Mouse (Mus musculus): ENCODE results near the gene Sac3d1.

The Sac3d1 gene

DNA sequence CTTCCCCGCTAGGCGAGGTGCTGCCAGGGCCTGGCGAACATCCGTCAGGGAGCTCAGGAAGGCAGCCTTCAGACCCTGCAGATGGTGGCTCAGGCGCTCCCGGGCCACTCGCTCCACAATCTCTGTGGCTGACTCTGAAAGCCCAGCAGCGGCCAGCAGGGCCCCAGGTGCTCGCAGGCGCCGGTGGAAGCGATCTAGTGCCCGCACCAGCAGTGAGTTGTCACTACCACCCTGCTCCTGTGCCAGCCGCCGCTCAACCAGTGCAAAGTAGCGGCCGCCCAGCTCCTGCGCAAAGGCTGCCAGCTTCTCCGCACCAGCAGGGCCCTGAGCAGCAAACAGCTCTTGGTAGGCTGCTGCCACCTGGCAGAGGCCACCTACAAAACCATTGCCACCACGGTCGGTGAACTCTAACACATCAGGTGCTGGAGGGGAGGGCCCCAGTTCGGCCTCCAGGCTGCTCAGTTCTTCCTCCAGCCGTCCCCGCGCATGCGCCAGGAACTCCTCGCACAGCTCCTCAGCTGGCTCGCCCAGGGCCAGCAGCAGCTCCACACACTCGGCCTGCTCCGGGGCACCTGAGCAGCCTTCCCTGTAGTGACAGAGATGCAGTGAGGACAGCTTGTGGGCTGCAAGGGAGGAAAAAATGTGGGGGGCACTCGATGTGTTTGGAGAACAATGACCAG lies 47.7 kb downstream of the Sac3d1 start:
- no peak for DNase-seq (ENCODE audit: low spot score in 2 of 2)

DNA sequence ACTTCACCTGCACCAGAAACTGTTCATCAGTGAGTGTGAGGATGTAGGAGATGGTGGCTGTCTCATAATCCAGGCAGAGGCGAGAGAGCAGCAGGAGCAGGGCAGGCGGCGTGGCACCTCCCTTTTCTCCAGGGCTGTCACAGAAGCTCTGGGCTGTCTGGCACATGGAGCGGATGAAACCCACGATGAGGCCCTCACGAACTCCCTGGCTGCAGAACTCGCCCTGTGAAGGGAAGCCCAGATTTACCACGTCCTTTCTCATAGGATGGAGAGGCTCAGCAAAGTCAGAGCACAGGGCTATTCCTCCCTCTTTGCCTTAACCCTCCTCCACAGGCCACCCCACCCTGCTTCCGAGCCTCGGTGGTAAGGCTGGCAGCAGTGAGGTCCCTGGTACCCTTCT lies 48.6 kb downstream of the Sac3d1 start:
- DNase-seq (ENCODE audit: low spot score in 2 of 2), result no peak

DNA sequence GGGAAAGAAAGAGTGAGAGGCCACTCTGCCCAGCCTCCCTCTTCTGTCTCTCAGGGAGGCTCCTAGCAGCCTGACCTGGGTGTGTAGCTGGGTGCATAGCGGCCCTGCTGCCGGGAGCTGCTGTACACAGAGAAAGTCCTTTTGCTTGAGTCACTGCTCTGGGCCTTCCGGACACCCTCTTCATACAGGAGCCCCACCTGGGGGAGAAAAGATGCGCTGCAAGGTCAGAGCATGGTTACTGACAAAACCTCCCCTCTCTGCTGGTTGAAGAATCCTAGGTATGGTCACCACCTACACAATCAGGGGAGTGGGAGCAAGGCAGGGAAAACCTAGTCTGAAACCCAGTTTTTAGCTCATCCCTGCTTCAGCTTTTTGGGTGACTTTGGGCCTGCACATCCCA lies 49.5 kb downstream of the Sac3d1 start:
- DNase-seq (ENCODE audit: low spot score in 2 of 2), result no peak

DNA sequence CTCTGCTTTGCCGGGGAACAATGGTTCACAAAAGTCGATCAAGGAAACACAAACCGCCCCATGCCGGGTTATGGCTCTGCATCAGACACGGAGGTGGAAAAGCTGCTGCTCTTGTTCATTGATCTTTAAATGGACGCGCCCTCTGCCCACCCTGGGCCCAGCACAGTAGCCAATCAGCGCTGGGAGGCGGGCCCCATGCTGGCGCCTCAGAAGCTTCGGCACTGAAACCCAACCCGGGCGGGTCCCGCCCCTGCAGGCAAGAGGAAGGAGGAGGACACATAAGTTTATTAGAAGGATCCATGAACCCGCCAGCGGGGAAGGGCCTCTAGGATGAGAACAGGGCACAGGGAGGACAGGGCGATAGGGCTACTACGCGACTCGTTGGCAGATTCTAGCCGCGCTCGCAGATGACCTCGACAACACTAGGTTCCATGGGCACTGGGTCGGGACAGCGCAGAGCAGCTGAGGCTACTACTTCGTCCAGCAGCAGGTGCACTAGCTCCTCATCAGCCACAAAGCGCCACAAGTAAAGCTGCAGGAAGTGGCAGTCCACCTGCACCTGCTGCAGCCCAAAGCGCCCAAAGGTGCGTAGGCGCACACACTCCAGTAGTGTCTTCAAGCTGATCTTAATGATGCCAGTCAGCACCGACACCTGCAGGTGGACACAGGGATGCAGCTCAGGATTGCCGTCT lies 50.6 kb downstream of the Sac3d1 start, which contains the start of gene Tm7sf2:
Gene Tm7sf2, minus strand, starts transcription at position 650 of the 692 bp plus-strand sequence.
- DNase-seq (ENCODE audit: low spot score in 2 of 2), result peak; percentile 91 to 93

DNA sequence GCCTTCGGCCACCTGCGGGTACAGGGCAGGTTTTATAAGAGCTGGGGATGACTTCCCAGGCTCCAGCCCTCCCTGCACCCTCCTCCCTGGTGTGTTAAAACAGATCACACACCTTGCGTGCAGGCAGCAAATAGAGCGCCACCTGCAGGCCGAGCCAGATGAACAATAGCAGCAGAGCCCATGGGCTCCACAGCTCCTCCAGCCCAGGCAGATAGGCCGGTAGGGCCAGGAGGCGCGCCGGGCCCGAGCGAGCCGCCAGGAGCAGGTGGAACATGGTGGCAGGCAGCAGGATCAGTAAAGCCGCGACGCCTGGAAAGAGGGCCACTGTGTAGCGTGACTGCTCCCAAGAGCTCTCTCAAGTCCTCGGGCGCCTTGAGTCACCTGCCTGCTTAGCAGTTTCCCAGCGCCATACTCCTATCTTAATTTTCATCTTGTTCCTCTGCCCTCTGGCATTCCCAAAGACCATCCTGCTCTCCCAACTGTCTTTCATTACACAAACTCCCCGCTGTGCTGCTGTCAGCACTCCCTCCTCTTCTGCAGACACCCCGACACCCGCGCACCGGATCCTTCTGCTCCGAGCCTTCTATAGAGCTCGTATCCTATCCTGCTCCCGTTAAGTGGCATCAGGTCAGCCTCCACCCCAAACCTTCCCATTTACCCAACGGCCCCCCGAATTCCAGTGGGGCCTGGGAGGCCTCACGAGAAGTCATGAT lies 51.3 kb downstream of the Sac3d1 start:
- peak; percentile 77 to 84 for DNase-seq (ENCODE audit: low spot score in 2 of 2)

DNA sequence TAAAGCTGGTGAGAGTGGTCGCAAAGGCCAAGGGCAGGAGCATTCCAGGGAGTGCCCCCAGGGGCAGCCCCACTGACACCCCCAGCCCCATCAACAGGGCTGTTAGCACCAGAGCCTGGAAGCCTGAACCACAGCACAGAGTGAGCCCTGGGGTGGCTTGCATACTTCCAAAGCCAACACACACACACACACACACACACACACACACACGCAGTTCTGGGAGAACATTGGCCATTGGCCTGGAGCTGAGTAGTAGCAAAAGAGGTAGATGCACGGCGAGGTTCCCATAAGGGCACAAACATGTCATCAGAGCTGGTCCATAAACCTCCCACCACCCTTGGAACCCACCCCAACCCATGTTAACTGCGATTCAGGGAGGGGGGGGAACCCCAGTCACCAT lies 51.9 kb downstream of the Sac3d1 start:
- DNase-seq (ENCODE audit: low spot score in 2 of 2), result no peak
